Mouse (Mus musculus): ENCODE measurements around the gene Otulin. TPM values are rescaled to one million over a fixed set of nuclear protein-coding genes. Genes with fewer than 3 reads are reported as not detected.

The Otulin gene
- total RNA-seq, 2 experiments from 2014 or later, result 32.5 to 39.5 TPM

DNA sequence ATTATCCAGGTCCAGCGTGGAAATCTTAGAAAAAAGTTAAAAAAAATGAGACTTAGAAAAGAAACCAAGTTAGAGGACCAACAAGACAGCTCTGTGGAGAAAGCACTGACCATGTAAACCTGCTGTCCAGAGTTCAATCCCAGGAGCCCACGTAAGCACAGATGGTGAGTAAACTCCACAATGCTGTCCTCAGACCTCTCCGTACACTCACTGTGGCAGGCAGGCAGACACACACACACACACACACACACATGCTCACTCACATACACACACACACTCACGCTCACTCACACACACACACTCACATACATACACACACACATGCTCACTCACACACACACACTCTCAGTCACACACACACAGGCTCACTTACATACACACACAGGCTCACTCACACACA lies 17.2 kb downstream of the Otulin start:
- no peak for DNase-seq

DNA sequence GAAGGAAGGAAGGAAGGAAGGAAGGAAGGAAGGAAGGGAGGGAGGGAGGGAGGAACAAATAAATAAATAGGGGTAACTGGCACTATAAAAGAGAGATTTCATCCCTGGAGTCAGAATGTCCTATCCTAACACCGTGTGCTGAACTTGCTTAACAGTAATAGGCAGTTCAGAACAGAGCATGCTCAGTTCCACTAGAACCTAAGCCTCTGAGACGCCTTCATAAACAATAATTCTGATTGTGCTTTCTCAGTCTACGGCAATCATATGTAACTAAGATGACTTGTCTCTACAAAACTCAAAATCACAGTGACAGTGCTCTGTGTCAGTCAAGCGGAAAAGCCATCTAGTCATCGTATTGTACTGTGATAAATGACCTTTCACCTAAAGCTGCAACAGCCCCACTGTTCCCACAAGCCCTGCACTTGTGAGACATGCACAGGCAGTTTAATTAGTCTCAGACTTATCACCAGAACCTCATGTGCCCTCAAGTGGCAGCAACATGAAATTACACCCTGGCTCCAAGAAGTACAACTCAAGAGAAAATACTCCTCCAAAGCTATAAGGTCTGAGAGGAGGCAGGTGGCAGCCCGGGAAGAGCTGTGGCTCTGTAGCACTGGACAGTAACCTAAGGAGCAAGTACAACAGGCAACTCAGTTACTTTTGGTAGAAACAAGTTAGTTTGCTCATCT lies 17.8 kb downstream of the Otulin start:
- DNase-seq, result peak; percentile 57 to 62

DNA sequence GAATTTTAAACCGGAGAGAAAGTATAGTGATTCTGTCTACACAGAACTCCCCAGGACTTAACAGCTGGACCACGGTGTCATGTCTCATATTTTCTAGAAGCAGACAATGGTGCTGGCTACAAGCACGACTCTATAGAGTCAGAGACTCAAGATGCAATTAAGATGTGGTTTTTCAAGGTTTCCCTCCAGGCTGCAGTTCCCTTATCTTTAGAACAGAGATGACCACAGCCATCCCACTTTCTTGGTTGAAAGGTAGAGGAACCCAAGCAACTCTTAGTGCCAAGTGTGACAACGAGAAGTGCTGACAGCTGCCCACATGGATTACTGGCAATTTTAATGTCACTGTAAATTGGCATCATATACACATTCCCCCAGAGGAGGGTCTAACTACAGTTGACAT lies 20.9 kb downstream of the Otulin start:
- DNase-seq, result no peak

DNA sequence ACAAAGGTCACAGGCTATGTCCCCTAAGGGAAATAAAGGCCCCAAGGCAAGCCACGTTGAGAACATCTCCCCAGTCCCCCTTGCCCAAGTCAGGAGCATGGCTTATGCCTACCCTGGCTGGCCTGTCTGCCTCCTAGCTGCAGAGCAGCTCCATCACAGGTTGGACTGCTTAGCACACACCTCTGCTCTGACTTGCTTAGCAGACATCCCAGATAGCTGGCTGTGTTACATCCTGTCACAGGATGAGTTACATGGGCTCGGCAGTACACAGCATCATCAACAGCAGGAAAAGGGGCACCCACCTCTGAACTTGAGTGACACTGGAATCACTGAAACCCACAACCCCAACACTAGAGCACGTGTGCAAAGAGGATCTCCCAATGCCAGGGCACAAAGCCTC lies 25.2 kb downstream of the Otulin start:
- DNase-seq, result no peak

DNA sequence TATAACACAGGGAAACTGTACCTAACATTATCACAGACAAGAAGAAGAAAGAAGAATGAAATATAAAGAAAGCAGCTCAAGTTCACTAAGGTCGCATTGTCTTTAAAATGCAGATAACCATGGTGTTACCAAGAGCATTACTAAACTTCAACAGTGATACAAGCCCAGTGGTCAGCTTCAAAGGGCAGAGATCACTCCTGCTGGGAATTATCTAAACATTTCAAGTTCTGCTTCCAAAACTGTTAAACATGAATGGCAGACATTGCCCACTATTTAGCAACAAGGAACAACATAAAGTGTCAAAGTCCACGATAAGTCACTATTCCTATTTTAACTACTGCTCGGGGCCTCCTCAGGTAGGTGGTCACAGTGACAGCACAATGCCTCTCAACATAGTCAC lies 25.9 kb downstream of the Otulin start:
- no peak for DNase-seq

DNA sequence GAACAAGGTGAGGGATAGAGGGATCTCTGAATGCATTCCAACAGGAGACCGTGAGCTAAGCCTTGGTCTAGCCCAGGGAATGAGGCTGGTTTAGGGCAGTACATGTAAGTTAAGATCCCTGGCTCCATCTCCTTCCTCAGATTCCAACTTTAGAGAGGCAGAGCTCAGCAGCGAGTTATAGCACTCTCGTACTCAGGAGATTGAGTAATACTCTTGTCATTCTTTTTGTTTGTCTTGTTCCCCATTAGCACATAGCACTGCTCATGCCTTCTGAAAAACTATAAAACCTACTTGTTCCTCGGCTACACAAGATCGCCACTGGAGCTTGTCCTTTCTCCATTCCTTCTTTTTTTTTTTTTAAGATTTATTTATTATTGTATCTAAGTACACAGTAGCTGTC lies 30.0 kb downstream of the Otulin start:
- DNase-seq, result no peak

DNA sequence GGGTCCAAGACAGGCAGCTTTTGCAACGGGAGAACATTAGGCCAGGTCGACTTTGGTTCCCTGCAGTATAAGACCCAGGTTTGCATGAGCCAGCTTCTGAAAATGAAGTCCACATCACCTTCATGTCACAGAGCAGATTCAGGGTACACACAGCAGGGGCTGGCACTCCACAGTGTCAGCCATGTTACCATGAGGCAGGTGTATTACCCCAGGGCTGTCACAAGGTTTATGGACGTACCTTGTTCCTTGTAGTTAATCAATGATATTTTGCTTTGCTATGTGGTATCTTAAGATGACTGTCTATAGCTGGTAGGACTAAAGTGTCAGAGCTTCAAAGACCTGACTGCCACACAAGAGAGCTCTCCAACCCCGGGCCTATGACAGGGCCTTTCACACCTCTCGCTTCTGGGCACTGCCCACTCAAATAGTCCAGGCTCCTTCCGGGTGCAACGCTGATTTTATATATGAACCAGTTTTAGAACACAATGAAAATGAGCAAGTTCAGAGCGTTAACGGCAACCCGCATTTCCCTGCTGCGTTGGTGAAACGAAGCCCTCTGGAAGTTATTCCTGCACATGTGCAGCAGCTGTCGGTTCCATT lies 31.6 kb downstream of the Otulin start:
- no peak for DNase-seq

DNA sequence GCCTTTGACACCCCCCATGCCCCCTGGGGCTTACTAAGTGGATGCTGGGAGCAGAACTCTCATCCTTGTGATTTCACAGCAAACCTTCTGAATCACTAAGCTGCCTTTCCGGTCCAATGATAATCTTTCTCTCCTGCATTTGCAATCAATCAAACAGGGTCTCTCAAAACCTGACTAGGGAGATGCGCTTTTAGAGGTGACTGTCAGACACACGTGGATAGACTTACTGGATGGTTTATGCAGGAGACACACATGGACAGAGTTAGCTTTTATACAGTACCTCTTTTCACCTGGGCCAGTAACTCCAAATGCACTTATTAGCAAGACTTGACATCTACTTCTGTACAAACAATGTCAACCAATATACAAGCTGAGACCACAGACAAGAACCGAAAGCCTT lies 33.0 kb downstream of the Otulin start:
- DNase-seq, result no peak

DNA sequence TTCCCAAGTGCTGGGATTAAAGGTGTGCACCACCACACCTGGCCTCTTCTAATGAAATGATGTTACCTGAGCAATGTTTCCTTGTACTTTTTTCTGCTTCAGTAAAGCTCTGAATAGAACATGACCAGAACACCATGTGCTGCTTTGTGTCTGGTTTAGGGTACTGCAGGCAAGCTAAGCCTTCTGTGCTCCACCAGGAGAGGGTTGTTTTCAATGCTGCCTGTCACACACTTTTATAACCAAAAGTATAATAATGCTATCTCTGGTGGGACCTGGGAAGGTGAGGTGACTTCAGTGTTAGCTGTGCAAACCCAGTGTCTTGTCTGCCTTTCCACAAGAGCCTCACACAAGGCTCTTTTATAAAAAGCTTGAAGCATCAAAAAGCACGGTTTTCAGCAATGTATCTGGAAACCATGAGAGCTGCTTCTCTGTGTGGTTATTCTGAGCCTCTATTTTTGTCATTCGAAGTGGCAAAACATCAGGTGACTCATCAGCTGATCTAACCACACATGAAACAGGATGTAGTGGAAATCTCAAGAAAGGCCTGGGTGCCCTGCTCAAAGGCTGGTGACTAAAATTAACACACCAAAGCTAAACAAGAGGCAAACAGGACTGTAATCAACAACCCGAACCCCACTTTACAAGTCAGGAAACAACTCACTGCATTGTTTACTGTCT lies 33.9 kb downstream of the Otulin start:
- no peak for DNase-seq

DNA sequence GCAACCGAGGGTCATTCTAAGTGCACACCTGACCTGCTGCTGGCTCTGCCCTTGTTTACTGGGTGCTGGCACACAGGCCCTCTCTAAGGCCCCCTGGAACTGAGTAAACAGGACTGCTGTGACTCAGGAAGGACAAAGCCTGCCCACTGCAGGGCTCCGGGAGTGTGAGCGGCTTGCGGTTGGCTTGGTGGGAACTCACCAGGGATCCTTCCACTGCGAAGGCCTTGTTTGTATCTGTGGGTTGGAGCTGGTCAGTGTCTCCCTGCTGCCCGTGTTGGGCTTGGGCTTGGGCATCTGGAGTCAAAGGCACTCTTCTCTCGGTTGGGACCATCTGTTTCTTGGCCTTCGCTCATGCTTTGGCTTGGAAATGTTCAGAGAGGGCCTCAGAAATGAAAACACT lies 34.9 kb downstream of the Otulin start:
- DNase-seq, result peak; percentile 44 to 49

DNA sequence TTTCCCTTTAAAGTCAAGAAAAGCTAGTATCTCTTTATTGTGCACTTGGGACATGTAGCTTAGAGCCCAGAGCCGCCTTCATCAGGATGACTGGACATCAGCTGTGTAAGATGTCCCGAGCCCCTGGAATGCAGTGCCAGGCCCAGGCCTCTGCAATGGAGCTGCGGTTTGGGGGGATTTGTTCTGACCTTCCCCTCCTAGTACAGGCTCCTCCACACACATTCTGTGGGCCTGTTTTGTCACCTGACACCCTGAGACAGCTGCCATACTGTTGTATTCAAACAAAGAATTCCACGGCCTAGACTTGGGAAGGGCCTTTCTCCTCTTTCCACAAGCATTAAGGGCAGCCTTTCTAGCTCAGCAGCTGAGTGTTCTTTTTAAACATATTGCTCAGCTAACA lies 35.5 kb downstream of the Otulin start:
- no peak for DNase-seq

DNA sequence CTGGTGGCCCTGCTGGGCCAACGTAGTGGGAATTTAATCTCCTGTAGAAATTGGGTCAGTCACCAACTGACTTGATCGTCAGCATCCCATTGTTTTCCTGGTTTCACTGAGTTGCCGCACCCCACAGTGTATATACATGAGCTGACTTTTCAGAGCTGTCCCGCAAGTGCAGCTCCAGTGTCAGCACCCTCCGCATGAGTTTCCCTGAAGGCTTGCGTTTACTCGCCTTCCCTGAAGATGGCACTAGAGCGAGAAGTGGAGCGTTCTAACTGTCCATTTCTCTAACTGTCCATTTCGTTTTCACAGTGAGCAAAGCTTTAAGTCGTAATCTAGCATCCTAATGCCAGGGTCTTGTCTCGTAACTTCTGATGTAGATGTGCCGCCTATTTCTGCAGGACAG lies 36.8 kb downstream of the Otulin start:
- peak; percentile 43 to 47 for DNase-seq

DNA sequence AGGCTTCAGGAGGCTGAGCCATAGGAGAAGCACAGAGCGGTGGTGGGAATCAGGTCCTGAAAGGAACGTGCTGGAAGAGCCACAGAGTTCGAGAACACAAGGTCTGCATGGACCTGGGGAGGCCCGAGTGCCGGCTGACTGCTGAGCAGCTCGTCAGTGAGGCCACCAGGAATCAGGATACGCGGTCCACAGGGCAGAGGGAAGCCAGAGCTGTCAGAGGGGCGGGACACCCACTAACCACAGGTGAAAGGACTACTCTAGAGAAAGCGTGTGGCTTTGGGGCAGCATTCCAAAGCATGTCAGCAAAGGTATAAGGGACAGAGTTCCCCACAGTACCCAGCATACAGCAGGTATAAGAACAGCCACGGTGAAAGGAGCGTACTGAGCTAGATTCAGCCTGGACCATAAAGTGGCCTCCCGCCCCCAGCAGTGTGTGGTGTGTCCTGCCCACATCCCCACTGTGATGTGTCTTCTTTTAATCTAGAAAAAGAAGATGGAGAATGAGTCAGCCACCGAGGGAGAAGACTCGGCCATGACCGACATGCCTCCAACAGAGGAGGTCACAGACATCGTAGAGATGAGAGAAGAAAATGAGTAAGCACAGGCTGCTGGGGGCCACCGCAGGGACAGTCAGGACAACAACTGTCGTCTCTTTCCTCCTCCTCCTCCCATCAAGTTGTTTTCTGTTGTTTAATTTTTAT lies 37.7 kb downstream of the Otulin start:
- DNase-seq, result peak; percentile 68 to 70

DNA sequence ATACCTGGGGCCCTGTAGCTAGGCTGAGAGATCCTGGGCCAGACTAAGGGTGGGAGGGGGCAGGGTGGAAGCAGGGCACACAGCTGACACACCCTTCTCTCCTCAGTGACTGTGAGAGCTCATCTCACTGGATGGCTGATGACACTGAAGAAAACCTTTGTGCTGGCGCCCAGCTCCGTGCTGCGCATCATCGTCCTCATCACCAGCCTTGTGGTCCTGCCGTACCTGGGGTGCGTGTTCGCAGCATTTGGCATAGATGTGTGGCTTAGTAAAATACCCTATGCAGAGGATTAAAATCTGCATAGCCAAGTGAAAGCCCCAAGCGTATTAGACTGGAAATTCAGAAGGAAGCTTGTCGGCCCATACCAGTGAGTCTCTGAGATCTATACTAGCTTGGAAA lies 39.7 kb downstream of the Otulin start:
- DNase-seq, result no peak

DNA sequence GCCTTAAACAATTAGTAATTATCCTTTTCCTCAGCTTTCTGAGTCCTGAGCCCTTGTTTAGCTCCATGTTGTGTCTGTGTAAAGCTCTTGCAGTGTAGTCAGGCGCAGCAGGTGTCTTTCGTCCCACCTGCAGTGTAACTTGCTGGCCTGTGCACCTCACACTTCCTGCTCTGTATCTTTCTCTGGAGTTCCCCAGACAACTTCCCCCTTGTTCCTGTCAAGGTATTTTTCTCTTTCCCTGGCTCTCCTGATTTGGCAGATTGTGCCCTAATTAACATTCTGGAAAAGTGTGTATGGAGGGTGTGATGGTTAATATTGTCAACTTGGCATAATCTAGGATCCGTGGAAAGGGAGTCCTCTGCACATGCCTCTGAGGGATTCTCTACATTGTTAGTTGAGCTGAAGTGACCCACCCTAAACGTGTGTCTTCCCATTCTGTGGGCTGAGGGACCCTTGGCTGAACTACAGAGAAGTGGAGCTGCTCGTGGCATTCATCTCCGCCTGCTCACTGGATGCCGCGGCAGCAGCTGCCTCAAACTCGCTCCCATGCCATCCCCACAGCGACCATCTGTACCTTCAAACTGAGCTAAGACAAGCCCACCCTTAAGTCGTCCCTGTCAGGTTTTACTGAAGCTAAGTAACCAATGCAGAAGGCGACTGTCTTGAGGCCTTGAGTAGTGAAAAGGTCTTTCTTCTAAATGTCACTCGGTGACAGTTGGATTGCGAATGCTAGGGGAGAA lies 42.2 kb downstream of the Otulin start:
- DNase-seq, result no peak

DNA sequence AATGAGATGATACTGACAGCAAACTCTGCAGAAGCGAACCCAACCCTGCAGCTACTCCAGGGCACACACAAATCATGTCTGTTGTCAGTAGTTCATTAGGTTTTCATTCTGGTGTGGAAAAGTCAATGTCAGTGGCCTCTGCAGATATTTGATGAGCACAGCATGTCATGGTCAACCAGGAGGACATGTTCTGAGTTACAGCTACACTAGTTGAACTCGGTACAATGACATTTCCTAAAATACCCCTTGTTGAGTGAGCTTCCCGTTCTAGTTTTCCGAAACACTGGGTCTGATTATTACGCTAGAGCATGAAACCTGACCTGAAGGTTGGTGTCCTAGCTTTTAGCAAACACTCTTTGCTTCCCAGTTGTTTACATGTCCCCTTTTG lies 44.4 kb downstream of the Otulin start:
- no peak for DNase-seq

DNA sequence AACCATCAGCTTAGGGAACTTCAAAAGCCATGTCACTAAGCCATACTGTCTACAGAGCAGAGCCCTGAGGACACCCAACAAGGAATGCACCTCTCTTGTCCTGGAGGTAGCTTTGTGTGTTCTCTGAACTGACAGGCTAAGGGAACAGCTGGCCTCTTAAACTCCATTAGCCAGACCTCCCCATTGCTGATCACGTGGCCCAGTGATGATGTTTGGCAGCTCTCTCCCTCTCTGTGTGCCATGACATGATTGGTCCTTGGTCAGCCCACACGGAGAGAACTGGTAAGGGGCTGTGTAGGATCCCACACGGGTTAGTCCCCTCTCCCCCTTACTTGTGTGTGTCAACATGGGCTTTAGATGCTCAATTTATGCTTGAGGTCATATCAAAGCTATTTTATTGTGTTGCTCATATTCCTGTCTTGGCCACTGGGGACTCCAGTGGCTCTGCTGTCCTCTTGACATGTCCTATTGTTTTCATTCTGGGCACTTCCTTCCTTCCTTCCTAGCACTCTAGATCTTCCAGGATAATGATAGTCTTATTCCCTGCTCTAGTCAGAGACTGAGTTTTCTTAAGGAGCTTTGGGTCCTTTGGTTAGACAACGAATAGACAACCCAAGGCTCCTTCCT lies 44.9 kb downstream of the Otulin start:
- no peak for DNase-seq

DNA sequence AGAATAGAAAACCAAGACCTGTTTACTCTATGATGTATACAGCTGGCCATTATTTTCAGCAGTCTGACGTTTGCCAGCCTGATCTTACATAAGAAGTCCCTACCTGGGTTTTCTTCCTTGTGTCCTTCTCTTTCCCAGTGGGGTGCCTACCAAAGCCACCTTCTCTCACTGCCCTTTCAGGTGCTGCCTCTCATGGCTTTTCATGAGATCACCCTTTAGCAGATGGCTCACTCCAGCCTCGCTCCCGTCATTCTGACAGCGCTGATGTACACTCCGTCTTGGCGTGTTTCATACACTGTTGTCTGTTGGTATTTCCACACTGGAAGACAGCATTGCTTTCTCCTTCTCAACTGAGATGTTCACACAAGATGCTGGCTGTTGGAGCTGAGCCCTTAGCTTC lies 46.9 kb downstream of the Otulin start:
- no peak for DNase-seq

DNA sequence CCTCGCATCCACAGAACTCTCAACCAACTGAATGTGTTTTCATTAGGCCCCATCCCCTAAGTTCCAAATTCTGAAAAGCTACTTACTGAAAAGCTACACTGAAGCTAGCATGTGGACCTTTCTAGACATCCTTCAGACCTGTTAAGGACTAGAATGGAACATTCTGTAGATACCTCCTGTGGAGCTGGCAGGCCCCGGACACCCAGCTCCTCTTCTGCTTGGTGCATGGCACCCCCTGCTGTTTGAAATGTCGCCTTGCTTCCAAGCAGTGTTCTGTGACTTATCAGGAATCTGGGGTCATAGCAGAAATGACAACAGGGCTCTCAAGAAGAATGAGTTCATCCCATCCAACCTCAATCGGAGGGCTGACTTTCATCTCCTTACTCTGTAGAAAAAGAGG lies 47.5 kb downstream of the Otulin start:
- peak; percentile 73 to 78 for DNase-seq

DNA sequence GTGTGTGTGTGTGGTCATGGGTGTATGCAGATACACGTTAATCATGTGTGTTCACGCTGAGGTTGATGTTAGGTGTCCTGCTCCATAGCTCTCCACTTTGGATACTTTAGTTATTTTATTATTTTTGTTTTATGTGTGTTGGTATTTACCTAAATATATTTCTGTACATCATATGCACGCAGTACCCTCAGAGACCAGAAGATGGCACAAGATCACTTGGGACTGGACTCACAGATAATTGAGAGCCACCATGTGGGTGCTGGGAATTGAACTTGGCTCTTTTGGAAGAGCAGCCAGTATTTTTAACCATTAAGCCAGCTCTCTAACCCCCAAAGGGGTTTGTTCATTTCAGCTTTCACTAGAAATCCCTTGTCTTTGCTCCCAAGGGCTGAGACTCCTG lies 48.1 kb downstream of the Otulin start:
- DNase-seq, result no peak

DNA sequence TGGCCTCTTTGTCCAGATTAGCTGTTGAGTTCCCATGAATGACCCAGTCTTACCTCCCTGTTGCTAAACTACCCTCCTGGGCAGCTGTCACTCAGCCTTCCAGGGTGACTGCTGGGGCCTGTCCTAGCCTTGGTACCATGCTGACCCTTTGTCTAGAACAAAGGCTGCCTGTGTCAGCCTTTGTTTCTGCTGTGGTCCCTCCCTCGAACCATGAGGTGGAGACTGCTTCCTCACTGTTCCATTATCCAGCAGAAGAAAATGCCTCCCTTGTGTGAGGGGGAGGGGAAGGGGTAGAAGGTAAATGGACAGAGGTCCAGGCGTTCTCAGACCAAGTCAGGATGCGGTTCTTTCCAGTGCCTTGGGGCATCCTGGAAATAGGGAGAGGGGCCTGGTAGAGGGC lies 48.9 kb downstream of the Otulin start:
- no peak for DNase-seq

DNA sequence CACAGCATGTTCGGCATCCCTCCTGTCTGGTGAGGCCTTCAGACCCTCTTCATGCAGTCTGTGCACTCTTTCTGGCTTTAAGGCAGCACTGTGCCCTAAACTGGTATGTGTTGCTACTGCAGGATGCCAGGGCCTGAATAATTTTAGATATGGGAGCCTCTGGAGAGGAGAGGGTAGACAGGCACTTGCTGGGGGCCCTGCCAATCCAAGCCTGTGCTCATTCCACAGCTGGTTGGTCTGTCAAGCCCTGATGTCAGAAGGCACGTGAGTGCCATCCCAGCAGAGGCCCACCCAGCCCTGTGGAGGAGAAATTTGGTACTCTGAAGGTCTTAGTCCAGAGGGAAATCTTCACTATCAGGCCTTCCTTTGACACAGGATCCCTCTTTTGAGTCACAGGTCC lies 49.7 kb downstream of the Otulin start:
- no peak for DNase-seq

Data from adrenal gland, postnatal 36 days (tissue).